Mouse (Mus musculus) adrenal gland, postnatal 4 days (tissue): ENCODE data around the gene Perm1. TPM values are rescaled to one million over a fixed set of nuclear protein-coding genes. Genes with fewer than 3 reads are reported as not detected.
A peak's percentile ranks its signal among the peaks of the same experiment; 100 is the strongest.

Source experiments
- DNase-seq, 2 experiments: peaks; one replicate each; pipeline ENCODE4 v3.0.0; 2021 to 2022; ENCODE audit warnings: low spot score in 2 of 2, mixed read lengths in 2 of 2
- total RNA-seq, 2 experiments: library from RNA; stranded (reverse); gene quantifications; 2 replicates each; pipeline ENCODE4 v1.2.3; 2021

The Perm1 gene
- total RNA-seq, 2 experiments from 2014 or later, result 4.1 to 4.7 TPM

DNA sequence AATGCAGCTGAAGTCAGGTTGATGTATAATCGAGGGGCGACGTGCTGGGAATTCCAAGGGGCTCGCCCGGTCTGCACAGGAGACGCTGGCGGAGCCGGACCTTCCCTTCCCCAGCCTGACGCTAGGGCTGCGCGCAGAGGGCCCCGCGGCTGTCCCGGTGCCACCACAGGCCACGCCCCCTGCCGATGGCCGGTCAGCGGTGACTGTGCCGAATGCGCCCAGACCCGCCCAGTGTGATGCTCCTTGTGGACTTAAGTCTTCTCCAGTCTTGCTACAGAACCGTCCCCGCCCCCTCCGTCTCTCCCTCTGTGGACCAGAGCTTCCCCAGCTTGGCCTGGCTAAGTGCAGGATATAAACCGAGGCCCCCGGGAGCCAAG lies 17.9 kb upstream of the Perm1 start:
- DNase-seq, result peak; percentile 63 to 82

- no peak for DNase-seq
These were observed 14.8 kb upstream of the Perm1 start, which contains the start of gene Isg15 for GRCm38 (mm10) chr4:156200623-156201475. Isg15 (minus strand) TSS chr4:156200818.

DNA sequence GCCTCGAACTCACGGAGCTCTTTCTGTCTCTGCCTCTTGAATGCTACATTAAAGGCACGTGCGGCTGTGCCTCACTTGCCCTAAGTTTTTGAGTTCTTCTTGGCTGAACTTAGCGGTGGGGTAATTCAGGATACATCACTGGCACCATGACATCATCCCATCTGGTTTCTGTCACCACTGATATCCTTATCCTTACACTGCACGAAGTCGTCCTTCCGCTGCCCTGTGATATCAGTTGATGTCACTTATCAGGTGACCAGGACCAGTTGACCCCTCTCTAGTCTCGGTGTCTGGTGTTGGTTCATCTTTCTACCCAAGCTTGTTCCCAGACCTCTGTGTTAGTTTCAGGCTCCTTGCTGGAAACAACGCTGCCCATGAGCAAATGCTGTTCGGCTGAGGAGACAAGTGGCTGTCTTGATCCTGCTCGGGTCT lies 13.2 kb upstream of the Perm1 start:
- no peak for DNase-seq

- peak; percentile 31 to 41 for DNase-seq
These were observed 12.7 kb upstream of the Perm1 start, which contains the start of gene AW011738 for GRCm38 (mm10) chr4:156203001-156203412. AW011738 (plus strand) TSS chr4:156203304.

DNA sequence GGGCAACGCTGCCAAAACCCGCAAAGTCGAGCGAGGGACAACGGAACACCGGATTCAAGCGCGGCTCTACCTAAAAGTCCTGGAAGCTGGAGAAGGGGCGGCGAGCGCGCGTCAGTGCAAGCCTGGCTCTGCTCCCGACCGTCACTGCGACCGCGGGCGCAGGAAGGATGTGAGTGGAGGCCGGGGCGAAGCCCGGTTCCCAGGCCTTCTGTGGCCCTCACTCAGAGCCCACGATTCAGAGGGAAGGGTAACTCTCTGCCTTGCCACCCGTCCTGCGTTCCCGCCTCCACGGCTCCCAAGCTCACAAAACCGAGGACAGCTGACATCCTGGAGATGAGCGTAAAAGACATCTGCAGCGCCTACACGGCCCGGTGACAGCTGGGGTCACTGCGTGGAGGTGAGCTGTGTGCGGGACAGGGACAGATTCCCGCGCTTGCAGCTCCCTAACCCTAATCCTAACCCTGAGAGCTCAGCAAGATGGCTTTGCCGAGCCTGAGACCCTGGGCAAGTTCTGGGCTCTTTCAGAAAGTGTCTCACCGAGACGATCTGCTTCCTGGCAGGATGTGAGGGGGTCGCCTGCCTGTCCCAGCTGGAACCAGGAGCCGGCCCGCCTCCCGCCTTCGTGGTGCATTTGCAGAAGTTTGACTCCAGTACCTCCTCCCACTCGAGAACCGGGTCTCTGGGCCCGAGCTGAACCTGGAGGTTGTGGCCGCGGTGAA lies 12.1 kb upstream of the Perm1 start:
- DNase-seq, result no peak

DNA sequence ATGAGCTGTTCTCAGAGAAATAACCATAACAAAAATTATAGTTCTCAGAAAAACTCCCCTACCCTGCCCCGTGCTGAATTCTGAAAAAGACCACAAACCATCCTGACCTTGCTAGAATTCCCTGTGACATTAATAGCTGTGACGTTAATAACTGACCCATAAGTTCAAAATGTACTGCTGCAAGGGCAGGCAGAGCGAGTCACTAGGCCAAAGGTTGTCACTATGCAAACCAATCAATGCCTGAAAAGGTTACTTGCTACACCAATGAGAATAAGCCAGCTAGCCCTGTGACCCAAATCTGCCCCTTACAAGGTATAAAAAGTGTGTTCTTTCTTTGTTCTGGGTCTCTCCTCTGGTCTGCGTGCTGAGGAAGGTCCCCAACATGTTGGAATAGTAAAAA lies 6.8 kb upstream of the Perm1 start:
- DNase-seq, result no peak

DNA sequence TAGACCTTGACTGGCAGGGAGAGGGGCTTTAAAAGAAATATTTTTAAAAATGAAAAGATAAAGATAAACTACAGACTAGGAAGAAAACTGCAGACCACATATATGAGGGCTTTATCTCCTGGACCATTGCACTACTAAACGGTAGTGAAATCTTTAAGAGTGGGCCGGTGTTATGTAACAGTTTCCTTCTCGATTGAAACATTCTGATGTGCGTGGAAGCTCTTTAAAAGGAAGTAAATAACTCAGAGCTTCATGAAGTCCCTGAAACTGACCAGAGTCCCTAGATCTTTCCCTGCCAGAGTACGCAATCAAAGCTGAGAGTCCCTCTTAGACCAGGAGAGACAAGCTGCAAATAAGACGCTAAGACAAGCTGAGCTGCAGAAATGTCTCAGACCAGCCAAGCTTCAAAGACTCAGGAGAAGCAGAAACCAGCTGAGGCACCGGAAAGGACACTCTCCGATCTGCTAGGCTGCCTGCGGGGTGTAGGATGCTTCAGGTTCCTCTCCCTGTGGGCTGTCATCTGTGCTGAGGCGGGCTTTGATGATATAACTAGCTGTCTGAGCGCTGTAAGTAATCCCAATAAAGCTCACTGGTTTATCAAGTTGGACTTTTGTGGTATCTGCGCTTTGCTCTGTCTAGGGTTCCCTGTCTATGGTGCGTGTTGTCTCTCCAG lies 5.6 kb upstream of the Perm1 start:
- DNase-seq, result no peak

GRCm38 (mm10) chr4:156213134-156213533 lies 2.5 kb upstream of the Perm1 start:
- DNase-seq, result no peak

DNA sequence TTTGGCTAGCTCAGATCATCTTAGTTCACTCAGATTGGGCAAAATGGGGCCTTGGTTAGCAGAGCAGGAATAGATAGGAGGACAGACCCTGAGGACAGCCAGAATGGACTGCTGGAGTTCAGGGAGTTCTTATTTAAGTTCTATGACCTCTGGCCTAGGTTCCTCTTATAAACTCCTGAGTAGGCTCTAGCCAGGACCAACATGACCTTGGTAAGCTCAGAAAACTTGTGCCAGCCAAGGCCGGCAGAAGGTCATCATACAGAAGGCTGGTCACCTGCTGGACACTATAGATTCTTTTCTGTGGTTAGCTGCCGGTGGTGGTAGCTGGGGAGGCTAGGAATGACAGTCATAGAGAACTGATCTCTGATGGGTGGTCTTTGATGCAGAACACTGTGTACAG lies 528 bp downstream of the Perm1 start:
- DNase-seq, result no peak

GRCm38 (mm10) chr4:156217022-156217669 lies 1.5 kb downstream of the Perm1 start:
- no peak for DNase-seq

- DNase-seq, result no peak
These were observed 2.2 kb downstream of the Perm1 start for GRCm38 (mm10) chr4:156217838-156218237.

DNA sequence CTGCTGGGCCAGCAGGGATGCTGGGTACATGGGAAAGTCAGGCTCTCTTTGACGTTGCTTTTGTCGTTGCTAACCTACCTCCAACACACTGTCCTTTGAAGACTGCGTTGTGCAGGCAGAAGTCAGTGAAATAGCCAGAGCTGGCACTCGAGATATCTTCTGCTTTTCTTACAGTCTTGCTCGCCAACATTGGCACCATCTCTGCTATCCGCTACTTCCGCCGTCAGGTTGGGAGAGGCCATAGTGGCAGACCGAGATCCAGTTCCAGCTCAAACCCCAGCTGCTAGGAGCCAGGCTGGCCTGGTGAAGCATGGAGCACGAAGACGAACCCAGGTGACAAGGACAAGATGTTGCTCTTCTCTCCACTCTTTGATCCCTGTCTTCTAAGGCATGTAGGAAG lies 4.3 kb downstream of the Perm1 start:
- DNase-seq, result no peak

GRCm38 (mm10) chr4:156224276-156224675 lies 8.6 kb downstream of the Perm1 start:
- no peak for DNase-seq

DNA sequence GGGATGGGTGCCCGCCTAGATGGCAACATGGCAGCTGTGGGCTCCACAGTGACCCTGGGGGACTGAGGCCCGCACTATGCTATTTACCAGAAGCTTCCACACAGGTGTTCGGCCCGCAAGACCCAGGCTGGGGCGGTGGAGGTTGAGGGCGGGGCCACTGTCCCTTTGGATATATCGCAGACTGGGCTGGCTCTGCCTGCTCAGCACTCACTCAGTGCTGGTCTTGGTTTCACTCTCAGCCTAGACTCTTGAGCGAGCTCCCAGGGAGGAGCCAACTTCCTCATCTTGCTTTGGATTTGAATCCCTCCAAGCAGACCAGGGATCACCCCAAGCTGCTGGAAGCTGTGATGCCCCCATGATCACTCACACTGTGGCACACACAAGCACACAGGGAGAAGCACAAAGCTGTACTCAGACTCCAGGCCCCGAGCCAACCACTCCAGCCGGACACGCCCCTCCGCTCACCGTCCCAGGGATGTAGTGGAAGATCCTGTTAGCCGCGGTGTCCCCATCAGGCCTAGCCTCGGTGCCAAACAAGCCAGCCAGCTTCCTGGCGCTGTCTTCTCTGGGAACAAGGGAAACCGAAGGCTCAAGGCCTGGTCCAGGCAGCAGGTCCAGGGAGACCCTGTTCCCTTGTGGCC lies 12.2 kb downstream of the Perm1 start:
- no peak for DNase-seq

DNA sequence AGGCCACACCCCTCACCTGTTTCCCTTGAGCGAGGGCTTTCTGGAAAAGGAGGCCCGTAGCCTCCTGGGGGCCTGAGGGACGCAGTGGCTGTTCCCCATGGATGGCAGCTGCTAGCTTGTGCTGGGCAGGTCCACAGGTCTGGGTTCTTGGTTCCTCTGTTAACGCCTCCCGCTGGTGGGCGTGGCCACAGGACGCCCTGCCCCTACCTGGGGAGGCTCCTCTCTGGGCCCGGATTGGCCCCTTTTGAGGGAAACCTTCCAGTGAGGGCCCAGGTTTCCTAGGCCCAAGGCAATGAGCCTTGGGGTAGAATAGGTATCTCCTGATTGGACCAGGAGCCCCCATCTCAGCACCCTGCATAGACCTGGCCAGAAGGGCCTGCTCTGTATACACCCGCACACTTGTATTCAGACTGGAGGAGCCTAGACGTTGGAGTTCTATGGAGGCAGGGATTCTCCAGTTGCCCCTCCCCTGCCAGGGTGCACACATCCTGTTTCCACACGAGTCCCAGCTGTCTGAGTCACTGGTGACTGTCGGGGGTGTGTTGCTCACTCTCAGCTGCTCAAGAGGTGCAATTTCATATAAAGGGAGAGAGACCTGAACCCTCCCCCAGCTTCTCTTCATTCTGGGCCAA lies 12.8 kb downstream of the Perm1 start:
- no peak for DNase-seq

GRCm38 (mm10) chr4:156234021-156234501 lies 18.4 kb downstream of the Perm1 start:
- no peak for DNase-seq

DNA sequence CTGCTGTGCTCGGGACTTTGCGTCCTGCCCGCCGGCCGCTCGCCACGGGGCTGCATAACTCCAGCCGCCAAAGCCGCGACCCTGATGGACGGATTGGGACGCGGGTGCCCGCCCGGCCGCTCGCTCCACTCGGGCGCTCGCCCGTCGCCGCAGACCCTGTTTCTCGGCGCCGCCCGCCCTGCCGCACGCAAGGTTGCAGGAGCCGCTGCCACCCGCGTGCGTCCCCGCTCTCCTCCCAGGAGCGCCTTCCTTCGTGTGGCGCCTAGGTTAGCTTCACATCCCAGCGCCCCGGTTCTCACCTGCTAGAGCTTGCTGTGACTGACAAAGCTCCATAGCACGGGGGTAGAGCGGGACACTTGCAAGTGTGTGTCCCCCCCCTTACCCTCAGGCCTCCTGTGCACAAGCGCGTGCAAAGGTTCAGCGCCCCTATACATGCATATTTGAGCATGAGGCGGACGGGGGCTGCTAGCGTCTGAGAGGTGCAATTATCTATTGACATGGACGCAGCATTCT lies 19.1 kb downstream of the Perm1 start, which contains the start of gene Plekhn1:
Gene Plekhn1 (minus strand): TSS at position 157 of the 513 bp plus-strand sequence.
- peak; percentile 57 to 67 for DNase-seq

GRCm38 (mm10) chr4:156235360-156235770 lies 19.7 kb downstream of the Perm1 start:
- no peak for DNase-seq

DNA sequence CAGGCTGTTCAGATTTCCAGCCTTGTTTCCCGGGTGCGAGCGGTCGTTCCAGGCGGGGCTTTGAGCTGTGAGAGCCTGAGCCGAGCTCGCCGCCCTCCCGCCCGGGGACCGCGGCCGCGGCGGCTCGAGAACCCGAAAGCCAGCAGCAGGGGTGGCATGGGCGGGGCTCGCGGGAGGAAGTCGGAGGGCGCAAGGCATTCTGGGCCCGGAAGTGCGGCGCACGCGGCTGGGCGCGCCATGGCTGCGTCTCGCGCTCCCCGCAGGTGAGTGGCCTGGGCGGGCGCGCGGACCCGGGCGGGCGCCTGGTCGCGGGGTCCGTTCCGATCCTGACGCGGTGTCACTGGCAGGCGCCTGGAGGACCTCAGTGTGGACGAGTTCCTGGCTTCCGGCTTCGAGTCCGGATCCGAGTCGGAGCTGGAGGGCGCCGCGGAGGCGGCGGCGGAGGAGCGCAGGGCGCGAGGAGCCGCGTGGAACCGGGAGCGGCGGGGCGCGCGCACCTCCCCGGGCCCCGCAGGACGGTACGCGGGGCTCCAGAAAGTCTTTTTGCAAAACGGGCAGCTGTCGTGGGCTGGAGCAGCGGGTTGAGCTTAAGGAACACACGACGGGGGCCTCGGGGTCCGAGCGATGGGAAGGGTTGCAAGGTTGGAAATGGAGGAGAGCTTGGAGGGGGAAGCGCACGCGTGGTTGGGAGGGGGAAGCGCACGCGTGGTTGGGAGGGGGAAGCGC lies 20.3 kb downstream of the Perm1 start, which contains the start of gene Noc2l:
Gene Noc2l (plus strand): TSS at position 203 of the 726 bp plus-strand sequence.
- peak; percentile 77 to 79 for DNase-seq
